Mouse (Mus musculus): ENCODE results near the gene Trank1. TPM values are rescaled to one million over a fixed set of nuclear protein-coding genes. Genes with fewer than 3 reads are reported as not detected.

Trank1 gene
- polyA plus RNA-seq, 1 experiment from 2014 or later, result 0.05 TPM

- no peak for ATAC-seq (ENCODE audit: insufficient number of reproducible peaks, insufficient read depth, low FRiP score, low read depth)
- Histone ChIP-seq H3K4me3 (ENCODE audit: control insufficient read depth in 1 of 2, insufficient read depth in 1 of 2, low read depth in 1 of 2, low read length in 2 of 2) (peak overlapping the region in 1 of 2 experiments; percentile 87; a peak in 2 of 4 replicates), H3K9ac (ENCODE audit: low read length) (no peak overlapping the region), H3K4me2 (ENCODE audit: low read length) (peak overlapping the region; percentile 81), H3K27ac (replicated peaks in 1 of 2; ENCODE audit: control insufficient read depth in 1 of 2, insufficient read depth in 1 of 2, low read depth in 2 of 2, low read length in 2 of 2) (no peak overlapping the region), H3K27me3 (ENCODE audit: control insufficient read depth, insufficient read depth, low read length) (no peaks in the 10 kb centered on the region), H3K4me1 (ENCODE audit: control insufficient read depth in 2 of 2, insufficient read depth in 2 of 2, low read length in 2 of 2) (peaks cover 5 to 46% of the 10 kb centered on the region in 2 experiments), H3K9me3 (ENCODE audit: control insufficient read depth, low read length) (no peaks in the 10 kb centered on the region), H3K36me3 (ENCODE audit: control insufficient read depth, insufficient read depth, low read length) (peaks cover 46% of the 10 kb centered on the region)
- WGBS, result 76% methylated on average over 1 of the region's 1 CpGs
Observed at GRCm38 (mm10) chr9:111273958-111274357, 37.6 kb upstream of the Trank1 start.

- Histone ChIP-seq H3K9ac (ENCODE audit: low read length) (peak overlapping the region; percentile 47; the same call in 1 of the 2 replicates), H3K4me3 (ENCODE audit: control insufficient read depth in 1 of 2, insufficient read depth in 1 of 2, low read depth in 1 of 2, low read length in 2 of 2) (peak overlapping the region; percentile 4 to 87; a peak in 3 of 4 replicates), H3K4me1 (ENCODE audit: control insufficient read depth in 2 of 2, insufficient read depth in 2 of 2, low read length in 2 of 2) (peaks cover 5 to 44% of the 10 kb centered on the region in 2 experiments), H3K27ac (replicated peaks in 1 of 2; ENCODE audit: control insufficient read depth in 1 of 2, insufficient read depth in 1 of 2, low read depth in 2 of 2, low read length in 2 of 2) (no peak overlapping the region), H3K4me2 (ENCODE audit: low read length) (peak overlapping the region; percentile 81), H3K27me3 (ENCODE audit: control insufficient read depth, insufficient read depth, low read length) (no peaks in the 10 kb centered on the region), H3K9me3 (ENCODE audit: control insufficient read depth, low read length) (no peaks in the 10 kb centered on the region), H3K36me3 (ENCODE audit: control insufficient read depth, insufficient read depth, low read length) (peaks cover 55% of the 10 kb centered on the region)
- ATAC-seq (ENCODE audit: insufficient number of reproducible peaks, insufficient read depth, low FRiP score, low read depth), result no peak
- 12% methylated on average over 1 of the region's 1 CpGs for WGBS
Observed at GRCm38 (mm10) chr9:111275156-111275555, 36.4 kb upstream of the Trank1 start.

GRCm38 (mm10) chr9:111285061-111285460 is 26.5 kb upstream of the Trank1 start:
- Histone ChIP-seq H3K4me3 (ENCODE audit: control insufficient read depth in 1 of 2, insufficient read depth in 1 of 2, low read depth in 1 of 2, low read length in 2 of 2) (no peak overlapping the region), H3K27me3 (ENCODE audit: control insufficient read depth, insufficient read depth, low read length) (no peaks in the 10 kb centered on the region), H3K4me2 (ENCODE audit: low read length) (no peak overlapping the region), H3K9ac (ENCODE audit: low read length) (no peak overlapping the region), H3K36me3 (ENCODE audit: control insufficient read depth, insufficient read depth, low read length) (no peaks in the 10 kb centered on the region), H3K27ac (replicated peaks in 1 of 2; ENCODE audit: control insufficient read depth in 1 of 2, insufficient read depth in 1 of 2, low read depth in 2 of 2, low read length in 2 of 2) (no peak overlapping the region), H3K9me3 (ENCODE audit: control insufficient read depth, low read length) (no peaks in the 10 kb centered on the region; the same call in 1 of the 2 replicates), H3K4me1 (ENCODE audit: control insufficient read depth in 2 of 2, insufficient read depth in 2 of 2, low read length in 2 of 2) (peaks cover 3 to 11% of the 10 kb centered on the region in 2 experiments; a peak in 3 of 4 replicates)
- no peak for ATAC-seq (ENCODE audit: insufficient number of reproducible peaks, insufficient read depth, low FRiP score, low read depth)
- WGBS, result 61% methylated on average over 3 of the region's 3 CpGs

GRCm38 (mm10) chr9:111285676-111286075 is 25.9 kb upstream of the Trank1 start:
- Histone ChIP-seq H3K9me3 (ENCODE audit: control insufficient read depth, low read length) (no peaks in the 10 kb centered on the region; the same call in 1 of the 2 replicates), H3K36me3 (ENCODE audit: control insufficient read depth, insufficient read depth, low read length) (no peaks in the 10 kb centered on the region), H3K4me1 (ENCODE audit: control insufficient read depth in 2 of 2, insufficient read depth in 2 of 2, low read length in 2 of 2) (peaks cover 3 to 11% of the 10 kb centered on the region in 2 experiments; a peak in 3 of 4 replicates), H3K4me3 (ENCODE audit: control insufficient read depth in 1 of 2, insufficient read depth in 1 of 2, low read depth in 1 of 2, low read length in 2 of 2) (no peak overlapping the region), H3K27ac (replicated peaks in 1 of 2; ENCODE audit: control insufficient read depth in 1 of 2, insufficient read depth in 1 of 2, low read depth in 2 of 2, low read length in 2 of 2) (no peak overlapping the region), H3K27me3 (ENCODE audit: control insufficient read depth, insufficient read depth, low read length) (no peaks in the 10 kb centered on the region), H3K4me2 (ENCODE audit: low read length) (no peak overlapping the region), H3K9ac (ENCODE audit: low read length) (no peak overlapping the region)
- ATAC-seq (ENCODE audit: insufficient number of reproducible peaks, insufficient read depth, low FRiP score, low read depth), result no peak
- WGBS, result 13% methylated on average over 5 of the region's 5 CpGs

GRCm38 (mm10) chr9:111286468-111286867 is 25.1 kb upstream of the Trank1 start:
- no peak overlapping the region for H3K9ac ChIP-seq (ENCODE audit: low read length)
- no peak overlapping the region for H3K4me2 ChIP-seq (ENCODE audit: low read length)
- H3K4me3 ChIP-seq (ENCODE audit: control insufficient read depth in 1 of 2, insufficient read depth in 1 of 2, low read depth in 1 of 2, low read length in 2 of 2), result no peak overlapping the region
- ATAC-seq (ENCODE audit: insufficient number of reproducible peaks, insufficient read depth, low FRiP score, low read depth), result no peak
- H3K27ac ChIP-seq (replicated peaks in 1 of 2; ENCODE audit: control insufficient read depth in 1 of 2, insufficient read depth in 1 of 2, low read depth in 2 of 2, low read length in 2 of 2), result no peak overlapping the region
- 70% methylated on average over 2 of the region's 2 CpGs for WGBS
- no peaks in the 10 kb centered on the region for H3K36me3 ChIP-seq (ENCODE audit: control insufficient read depth, insufficient read depth, low read length)
- H3K9me3 ChIP-seq (ENCODE audit: control insufficient read depth, low read length), result no peaks in the 10 kb centered on the region; the same call in 1 of the 2 replicates
- H3K27me3 ChIP-seq (ENCODE audit: control insufficient read depth, insufficient read depth, low read length), result no peaks in the 10 kb centered on the region
- H3K4me1 ChIP-seq (ENCODE audit: control insufficient read depth in 2 of 2, insufficient read depth in 2 of 2, low read length in 2 of 2), result peaks cover 3 to 10% of the 10 kb centered on the region in 2 experiments; a peak in 3 of 4 replicates

- 92% methylated on average over 4 of the region's 4 CpGs for WGBS
- Histone ChIP-seq H3K4me3 (ENCODE audit: control insufficient read depth in 1 of 2, insufficient read depth in 1 of 2, low read depth in 1 of 2, low read length in 2 of 2) (no peak overlapping the region), H3K9me3 (ENCODE audit: control insufficient read depth, low read length) (no peaks in the 10 kb centered on the region; the same call in 1 of the 2 replicates), H3K27me3 (ENCODE audit: control insufficient read depth, insufficient read depth, low read length) (no peaks in the 10 kb centered on the region), H3K36me3 (ENCODE audit: control insufficient read depth, insufficient read depth, low read length) (no peaks in the 10 kb centered on the region), H3K27ac (replicated peaks in 1 of 2; ENCODE audit: control insufficient read depth in 1 of 2, insufficient read depth in 1 of 2, low read depth in 2 of 2, low read length in 2 of 2) (no peak overlapping the region), H3K9ac (ENCODE audit: low read length) (no peak overlapping the region), H3K4me2 (ENCODE audit: low read length) (no peak overlapping the region), H3K4me1 (ENCODE audit: control insufficient read depth in 2 of 2, insufficient read depth in 2 of 2, low read length in 2 of 2) (peaks cover 3 to 5% of the 10 kb centered on the region in 2 experiments; a peak in 3 of 4 replicates)
- ATAC-seq (ENCODE audit: insufficient number of reproducible peaks, insufficient read depth, low FRiP score, low read depth), result no peak
Observed at GRCm38 (mm10) chr9:111287956-111288355, 23.6 kb upstream of the Trank1 start.

- Histone ChIP-seq H3K27ac (replicated peaks in 1 of 2; ENCODE audit: control insufficient read depth in 1 of 2, insufficient read depth in 1 of 2, low read depth in 2 of 2, low read length in 2 of 2) (no peak overlapping the region), H3K9me3 (ENCODE audit: control insufficient read depth, low read length) (no peaks in the 10 kb centered on the region; the same call in 1 of the 2 replicates), H3K36me3 (ENCODE audit: control insufficient read depth, insufficient read depth, low read length) (no peaks in the 10 kb centered on the region), H3K9ac (ENCODE audit: low read length) (no peak overlapping the region), H3K4me1 (ENCODE audit: control insufficient read depth in 2 of 2, insufficient read depth in 2 of 2, low read length in 2 of 2) (peaks cover 3 to 5% of the 10 kb centered on the region in 2 experiments; a peak in 3 of 4 replicates), H3K27me3 (ENCODE audit: control insufficient read depth, insufficient read depth, low read length) (no peaks in the 10 kb centered on the region), H3K4me3 (ENCODE audit: control insufficient read depth in 1 of 2, insufficient read depth in 1 of 2, low read depth in 1 of 2, low read length in 2 of 2) (no peak overlapping the region), H3K4me2 (ENCODE audit: low read length) (peak overlapping the region; percentile 43)
- no peak for ATAC-seq (ENCODE audit: insufficient number of reproducible peaks, insufficient read depth, low FRiP score, low read depth)
- 51% methylated on average over 9 of the region's 9 CpGs for WGBS
Observed at GRCm38 (mm10) chr9:111289294-111289831, 22.2 kb upstream of the Trank1 start.
